Comparison of ENCODE assay signal across 13 mouse cellular contexts in the genomic region with DNA sequence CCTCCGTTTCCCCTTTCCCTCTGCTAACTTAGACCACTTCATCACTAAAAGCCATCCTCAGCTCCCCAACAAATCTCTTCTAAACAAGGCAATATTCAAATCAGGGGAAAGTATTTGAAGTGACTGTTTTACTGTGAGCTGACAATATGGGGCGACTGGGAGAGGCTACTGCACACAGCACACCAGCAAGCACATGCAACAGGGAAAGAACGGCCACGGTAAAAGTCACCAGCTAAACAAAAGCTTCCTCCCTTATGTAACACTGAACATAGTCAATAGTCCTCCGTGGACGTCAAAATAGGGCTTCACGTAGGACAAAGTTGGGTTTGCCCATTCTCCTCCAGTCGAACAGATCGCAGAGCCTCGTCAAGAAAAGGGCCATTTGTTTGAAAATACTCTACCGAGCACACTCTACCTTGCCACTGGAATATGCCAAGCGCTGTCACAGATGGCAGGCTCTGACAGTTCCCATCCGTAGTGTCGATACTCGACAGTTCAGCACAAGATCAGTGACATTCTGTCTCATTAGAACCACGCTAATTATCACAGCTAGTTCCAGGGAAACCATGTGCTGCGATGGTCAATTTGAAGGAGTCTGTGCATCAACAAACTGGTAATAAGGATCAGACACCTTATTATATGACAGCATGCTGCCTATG.
A peak's percentile ranks its signal among the peaks of the same experiment; 100 is the strongest.
DNase-seq lines count a peak whose midpoint lies in the region; ATAC-seq and TF ChIP-seq lines count a peak whose summit lies in the region.
"Had no signal": no experiment of that assay in that cellular context is flagged by ENCODE, and none has a peak within 500 bp of the region (broad histone marks: within the 10 kb centered on the region; RNA-seq: fewer than 3 reads in every experiment).

No protein-coding gene starts in this region.

- no peak for TF ChIP-seq POLR2A in cerebellum, adult 2 months (IDR thresholded peaks at IDR 0.05; ENCODE audit: borderline replicate concordance, insufficient read depth, low read length)

- no peak overlapping the region for H3K27ac ChIP-seq in cerebellum, adult 2 months (ENCODE audit: insufficient read depth, low read length)
- no peak overlapping the region for H3K27ac ChIP-seq in midbrain, embryonic 11.5 days (ENCODE audit: low read depth, low read length)
- no peak overlapping the region for H3K27ac ChIP-seq in midbrain, embryonic 10.5 days (replicated peaks)
- peak overlapping the region; percentile 12; the same call in 1 of the 2 replicates for H3K27ac ChIP-seq in hindbrain, postnatal 0 days
- H3K27ac ChIP-seq in neural tube, embryonic 14.5 days (ENCODE audit: low read depth, low read length), result peak overlapping the region; percentile 52
- H3K27ac ChIP-seq: heart, adult 2 months; liver, embryonic 12.5 days had no signal

- no peak overlapping the region for H3K9ac ChIP-seq in midbrain, embryonic 11.5 days (ENCODE audit: low read length)
- peak overlapping the region; percentile 38; the same call in 1 of the 2 replicates for H3K9ac ChIP-seq in hindbrain, postnatal 0 days (replicated peaks; ENCODE audit: low read length)
- H3K9ac ChIP-seq in neural tube, embryonic 14.5 days (replicated peaks; ENCODE audit: low read depth, low read length), result no peak overlapping the region
- H3K9ac ChIP-seq: liver, embryonic 12.5 days had no signal

- no peaks in the 10 kb centered on the region for H3K9me3 ChIP-seq in midbrain, embryonic 11.5 days (ENCODE audit: control insufficient read depth, low read length)
- no peaks in the 10 kb centered on the region for H3K9me3 ChIP-seq in midbrain, embryonic 10.5 days (replicated peaks)
- no peaks in the 10 kb centered on the region for H3K9me3 ChIP-seq in hindbrain, postnatal 0 days (ENCODE audit: low read length)
- H3K9me3 ChIP-seq in neural tube, embryonic 14.5 days (ENCODE audit: control insufficient read depth, low read length), result no peaks in the 10 kb centered on the region
- H3K9me3 ChIP-seq: liver, embryonic 12.5 days had no signal

- no peaks in the 10 kb centered on the region for H3K27me3 ChIP-seq in cerebellum, adult 2 months (ENCODE audit: control insufficient read depth, insufficient read depth, low read length)
- no peaks in the 10 kb centered on the region for H3K27me3 ChIP-seq in midbrain, embryonic 11.5 days (ENCODE audit: control insufficient read depth, insufficient read depth, low read length)
- H3K27me3 ChIP-seq in midbrain, embryonic 10.5 days (ENCODE audit: low read depth, poor library complexity, severe bottlenecking), result no peaks in the 10 kb centered on the region
- no peaks in the 10 kb centered on the region for H3K27me3 ChIP-seq in hindbrain, postnatal 0 days (ENCODE audit: insufficient read depth, low read length)
- H3K27me3 ChIP-seq in neural tube, embryonic 14.5 days (ENCODE audit: control insufficient read depth, insufficient read depth, low read length), result no peaks in the 10 kb centered on the region
- H3K27me3 ChIP-seq: liver, embryonic 12.5 days had no signal

- DNase-seq in cerebellum, adult 2 months, result peak in 1 of 2 experiments; percentile 20
- DNase-seq in cerebellum, adult 11 months, result no peak
- DNase-seq in midbrain, embryonic 11.5 days (ENCODE audit: low spot score, missing footprints), result no peak
- DNase-seq in midbrain, embryonic 10.5 days (ENCODE audit: low spot score), result no peak
- DNase-seq in hindbrain, postnatal 0 days (ENCODE audit: low spot score), result peak; percentile 61
- no peak for DNase-seq in testis, postnatal 10 days (ENCODE audit: low spot score)
- DNase-seq in gastrocnemius, postnatal 4 days (ENCODE audit: low spot score in 2 of 2), result no peak
- DNase-seq: heart, adult 2 months; kidney, postnatal 25 days had no signal

- H3K4me3 ChIP-seq in cerebellum, adult 2 months (replicated peaks; ENCODE audit: insufficient read depth, low read depth, low read length), result peak overlapping the region; percentile 25
- no peak overlapping the region for H3K4me3 ChIP-seq in midbrain, embryonic 11.5 days (ENCODE audit: low read depth, low read length)
- no peak overlapping the region for H3K4me3 ChIP-seq in midbrain, embryonic 10.5 days
- H3K4me3 ChIP-seq in hindbrain, postnatal 0 days (ENCODE audit: low read length), result peak overlapping the region; percentile 30
- H3K4me3 ChIP-seq in neural tube, embryonic 14.5 days (ENCODE audit: low read depth, low read length), result no peak overlapping the region
- H3K4me3 ChIP-seq: erythroblast, embryonic 14.5 days; heart, adult 2 months; liver, embryonic 12.5 days had no signal

- 48% methylated on average over 17 of the region's 17 CpGs for WGBS in cerebellum, adult 2 months
- 88% methylated on average over 17 of the region's 17 CpGs for WGBS in midbrain, embryonic 11.5 days
- WGBS in midbrain, embryonic 10.5 days, result 93% methylated on average over 17 of the region's 17 CpGs
- WGBS in hindbrain, postnatal 0 days, result 40% methylated on average over 17 of the region's 17 CpGs
- WGBS in neural tube, embryonic 14.5 days, result 50% methylated on average over 17 of the region's 17 CpGs

- H3K4me2 ChIP-seq in midbrain, embryonic 11.5 days, result no peak overlapping the region
- peak overlapping the region; percentile 56 for H3K4me2 ChIP-seq in hindbrain, postnatal 0 days (ENCODE audit: low read depth, low read length)
- peak overlapping the region; percentile 49 for H3K4me2 ChIP-seq in neural tube, embryonic 14.5 days (ENCODE audit: low read depth, low read length)
- H3K4me2 ChIP-seq: liver, embryonic 12.5 days had no signal

- peaks cover 6% of the 10 kb centered on the region for H3K36me3 ChIP-seq in midbrain, embryonic 11.5 days (ENCODE audit: control insufficient read depth, insufficient read depth, low read length)
- peaks cover 57% of the 10 kb centered on the region for H3K36me3 ChIP-seq in midbrain, embryonic 10.5 days
- no peaks in the 10 kb centered on the region for H3K36me3 ChIP-seq in hindbrain, postnatal 0 days (ENCODE audit: insufficient read depth, low read length)
- no peaks in the 10 kb centered on the region for H3K36me3 ChIP-seq in neural tube, embryonic 14.5 days (ENCODE audit: control insufficient read depth, insufficient read depth, low read length)
- H3K36me3 ChIP-seq: G1E; liver, embryonic 12.5 days had no signal

- 0 out of 2 replicates have a peak, but pooled peaks have one; percentile 33 for ATAC-seq in midbrain, embryonic 11.5 days (ENCODE audit: low FRiP score)
- ATAC-seq in hindbrain, postnatal 0 days, result peak; percentile 82
- ATAC-seq in neural tube, embryonic 14.5 days (ENCODE audit: low read depth), result peak; percentile 55
- ATAC-seq: liver, embryonic 12.5 days had no signal

- no peaks in the 10 kb centered on the region for H3K4me1 ChIP-seq in cerebellum, adult 2 months (ENCODE audit: control insufficient read depth, insufficient read depth, low read length)
- no peaks in the 10 kb centered on the region for H3K4me1 ChIP-seq in midbrain, embryonic 11.5 days (ENCODE audit: control insufficient read depth, insufficient read depth, low read length)
- H3K4me1 ChIP-seq in midbrain, embryonic 10.5 days, result no peaks in the 10 kb centered on the region
- no peaks in the 10 kb centered on the region for H3K4me1 ChIP-seq in hindbrain, postnatal 0 days (ENCODE audit: insufficient read depth, low read length)
- H3K4me1 ChIP-seq in neural tube, embryonic 14.5 days (ENCODE audit: control insufficient read depth, insufficient read depth, low read length), result 0 out of 2 replicates have a peak, but pooled peaks cover 2% of the 10 kb centered on the region
- H3K4me1 ChIP-seq: liver, embryonic 12.5 days had no signal

- TF ChIP-seq CTCF in cerebellum, adult 2 months (IDR thresholded peaks at IDR 0.05; ENCODE audit: borderline replicate concordance, insufficient read depth, low read depth, low read length), result no peak
- TF ChIP-seq CTCF in hindbrain, postnatal 0 days (IDR thresholded peaks at IDR 0.05; ENCODE audit: low read depth), result no peak

Comparison
In these comparisons a context has a peak if more than half of its experiments do, and no peak if none do; other contexts are left out.
1. H3K27ac ChIP-seq: peak in hindbrain, postnatal 0 days (single experiment) and neural tube, embryonic 14.5 days (single experiment); none in cerebellum, adult 2 months (single experiment), midbrain, embryonic 11.5 days (single experiment) and midbrain, embryonic 10.5 days (single experiment).
2. H3K4me3 ChIP-seq: peak in cerebellum, adult 2 months (single experiment) and hindbrain, postnatal 0 days (single experiment); none in midbrain, embryonic 11.5 days (single experiment), midbrain, embryonic 10.5 days (single experiment) and neural tube, embryonic 14.5 days (single experiment).
3. Peak in every context shown above with its lines, with median percentiles within 50 percentile points of each other: ATAC-seq.